Mouse (Mus musculus) ES-E14 (cell line): Measurements from ENCODE around the gene Eif4b. TPM values are rescaled to one million over a fixed set of nuclear protein-coding genes. Genes with fewer than 3 reads are reported as not detected.
A peak's percentile ranks its signal among the peaks of the same experiment; 100 is the strongest.

ENCODE experiments used
- DNase-seq: peaks from one replicate; pipeline ENCODE4 v3.0.0-alpha.2; 2013; ENCODE audit warnings: low read depth, low spot score
- H3K27ac ChIP-seq: 2 replicates; pipeline ENCODE4 v1.5.1; 2012; ENCODE audit warnings: low read depth, mild to moderate bottlenecking, low read length, moderate library complexity, mixed read lengths; ENCODE audit not compliant: poor library complexity, insufficient read depth, severe bottlenecking
- H3K36me3 ChIP-seq: 2 replicates; pipeline ENCODE4 v1.6.1; 2012; ENCODE audit warnings: mild to moderate bottlenecking, low read length, moderate library complexity, mixed read lengths; ENCODE audit not compliant: control insufficient read depth, poor library complexity, insufficient read depth, severe bottlenecking
- H3K4me1 ChIP-seq, 2 experiments: fragments of 150-350 bp in 1 of 2; sonication (generic) in 1 of 2; 2 replicates each; pipeline ENCODE4 v1.6.1; 2012; ENCODE audit warnings: low read length in 2 of 2, mild to moderate bottlenecking in 1 of 2, mixed read lengths in 1 of 2; ENCODE audit not compliant: control insufficient read depth in 2 of 2, insufficient read depth in 2 of 2, poor library complexity in 1 of 2
- H3K4me3 ChIP-seq, 2 experiments: fragments of 150-350 bp in 1 of 2; sonication (generic) in 1 of 2; 2 replicates each; pipeline ENCODE4 v1.5.1; 2012; ENCODE audit warnings: low read length in 2 of 2, low read depth in 1 of 2, mild to moderate bottlenecking in 1 of 2, mixed read lengths in 1 of 2; ENCODE audit not compliant: insufficient read depth in 1 of 2, poor library complexity in 1 of 2, severe bottlenecking in 1 of 2
- H3K9ac ChIP-seq: 2 replicates; pipeline ENCODE4 v1.6.1; 2012; ENCODE audit warnings: low read depth, mild to moderate bottlenecking, low read length, mixed read lengths; ENCODE audit not compliant: poor library complexity, insufficient read depth, severe bottlenecking
- H3K9me3 ChIP-seq: fragments of 150-350 bp; sonication (generic); 2 replicates; pipeline ENCODE4 v1.6.1; 2012; ENCODE audit warnings: low read depth, mild to moderate bottlenecking, low read length; ENCODE audit not compliant: control insufficient read depth, insufficient read depth
- CHD2 ChIP-seq: IDR thresholded peaks from 2 replicates; pipeline ENCODE4 v1.6.1; 2014; ENCODE audit warnings: mild to moderate bottlenecking, low read depth, low read length, inconsistent platforms
- HCFC1 ChIP-seq: IDR thresholded peaks from 2 replicates; pipeline ENCODE4 v1.6.1; 2012; ENCODE audit warnings: low read length, inconsistent platforms, borderline replicate concordance; ENCODE audit not compliant: insufficient read depth
- MAFK ChIP-seq: IDR thresholded peaks from 2 replicates; pipeline ENCODE4 v1.6.1; 2014; ENCODE audit warnings: mild to moderate bottlenecking, low read depth, low read length, inconsistent platforms; ENCODE audit not compliant: insufficient read depth
- ZC3H11A ChIP-seq: IDR thresholded peaks from 2 replicates; pipeline ENCODE4 v1.6.1; 2012; ENCODE audit warnings: low read depth, mild to moderate bottlenecking, inconsistent platforms, low read length, borderline replicate concordance
- ZNF384 ChIP-seq: IDR thresholded peaks from 2 replicates; pipeline ENCODE4 v1.6.1; 2012; ENCODE audit warnings: low read depth, low read length, inconsistent platforms
- in situ Hi-C, 2 experiments: fragments of 600-800 bp; cut with MboI; formaldehyde crosslinking; loops; one replicate each; pipeline ENCODE4 v1.15.1; 2025; ENCODE audit warnings: low sequenced_read_pairs in 2 of 2, inconsistent platforms in 1 of 2; ENCODE audit not compliant: unreplicated experiment in 2 of 2
- total RNA-seq: library from RNA; depleted of rRNA; stranded (reverse); fragments of 300-350 nt; gene quantifications from 2 replicates; pipeline ENCODE4 v1.2.3, GENCODE M21; 2012

Eif4b gene
- total RNA-seq, 1 experiment = 361 TPM

- Histone ChIP-seq H3K4me3 (no peak overlapping the region), H3K9ac (peak overlapping the region; percentile 44; the same call in 1 of the 2 replicates), H3K36me3 (peaks cover 30% of the 10 kb centered on the region), H3K27ac (no peak overlapping the region), H3K9me3 (no peaks in the 10 kb centered on the region), H3K4me1 (peaks cover 0 to 6% of the 10 kb centered on the region in 2 experiments; a peak in 1 of 4 replicates)
- DNase-seq = no peak
- in situ Hi-C loops = loop anchor here (10.0 to 25.0 kb wide), 2 partner anchors 404 to 407 kb away; no protein-coding TSS in a partner anchor
- no peak for TF ChIP-seq ZC3H11A
- TF ChIP-seq MAFK = no peak
- TF ChIP-seq ZNF384 = no peak
- no peak for TF ChIP-seq HCFC1
- no peak for TF ChIP-seq CHD2
Observed at GRCm38 (mm10) chr15:102080429-102080828, 6.9 kb downstream of the Eif4b start.

DNA sequence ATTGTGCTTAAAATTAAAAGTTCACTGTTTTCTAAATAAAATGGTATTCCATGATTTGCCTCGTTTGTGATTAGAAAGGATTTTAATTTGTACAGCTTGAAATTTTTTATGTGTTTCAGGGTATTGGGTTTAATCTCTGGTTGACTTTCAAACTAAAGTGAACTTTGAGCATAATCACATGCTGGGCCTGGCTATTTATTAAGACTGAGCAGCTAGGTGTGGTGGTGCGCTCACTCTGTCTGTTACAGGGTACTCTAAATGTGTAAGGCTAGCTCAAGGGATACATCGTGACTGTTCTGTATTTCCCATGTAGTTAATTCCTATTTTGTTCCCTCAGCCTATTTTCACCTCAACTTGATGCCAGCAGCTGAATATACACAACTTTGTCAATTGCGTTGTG is 8.6 kb downstream of the Eif4b start:
- H3K36me3 ChIP-seq = peaks cover 41% of the 10 kb centered on the region
- no peak overlapping the region for H3K9ac ChIP-seq
- H3K27ac ChIP-seq = no peak overlapping the region; the same call in 1 of the 2 replicates
- no peak overlapping the region for H3K4me3 ChIP-seq
- TF ChIP-seq CHD2 (no peak), ZNF384 (no peak), ZC3H11A (no peak), HCFC1 (no peak), MAFK (no peak)
- in situ Hi-C loops = loop anchor here (10.0 to 25.0 kb wide), 2 partner anchors 403 to 405 kb away; no protein-coding TSS in a partner anchor
- H3K9me3 ChIP-seq = no peaks in the 10 kb centered on the region
- 0 out of 4 replicates have a peak, but pooled peaks cover 0 to 3% of the 10 kb centered on the region in 2 experiments for H3K4me1 ChIP-seq
- no peak for DNase-seq

DNA sequence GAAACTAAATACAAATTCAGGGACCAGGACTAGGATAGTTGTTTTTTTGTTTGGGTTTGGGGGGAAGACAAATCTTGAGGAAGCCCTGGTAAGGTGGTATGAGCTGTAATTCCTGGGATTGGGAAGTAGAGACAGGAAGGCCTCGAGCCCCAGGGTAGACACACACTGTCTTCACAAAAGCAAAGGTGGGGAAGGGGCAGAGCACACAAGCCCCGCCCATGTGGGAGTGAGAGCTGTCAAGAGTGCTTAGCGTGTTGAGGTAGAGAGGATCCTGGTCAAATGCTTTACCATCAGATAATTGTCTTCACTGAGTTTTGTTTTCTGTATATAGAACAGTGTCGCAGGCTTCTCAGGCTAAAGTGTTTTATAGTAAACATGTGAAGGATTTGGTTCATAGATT is 9.5 kb downstream of the Eif4b start:
- in situ Hi-C loops = loop anchor here (10.0 to 25.0 kb wide), 2 partner anchors 402 to 404 kb away; no protein-coding TSS in a partner anchor
- no peak overlapping the region for H3K27ac ChIP-seq
- H3K4me1 ChIP-seq = 0 out of 4 replicates have a peak, but pooled peaks cover 0 to 3% of the 10 kb centered on the region in 2 experiments
- H3K9ac ChIP-seq = no peak overlapping the region
- no peak overlapping the region for H3K4me3 ChIP-seq
- H3K9me3 ChIP-seq = no peaks in the 10 kb centered on the region
- TF ChIP-seq ZC3H11A (no peak), CHD2 (no peak), ZNF384 (no peak), HCFC1 (no peak), MAFK (no peak)
- no peak for DNase-seq
- H3K36me3 ChIP-seq = peaks cover 48% of the 10 kb centered on the region

DNA sequence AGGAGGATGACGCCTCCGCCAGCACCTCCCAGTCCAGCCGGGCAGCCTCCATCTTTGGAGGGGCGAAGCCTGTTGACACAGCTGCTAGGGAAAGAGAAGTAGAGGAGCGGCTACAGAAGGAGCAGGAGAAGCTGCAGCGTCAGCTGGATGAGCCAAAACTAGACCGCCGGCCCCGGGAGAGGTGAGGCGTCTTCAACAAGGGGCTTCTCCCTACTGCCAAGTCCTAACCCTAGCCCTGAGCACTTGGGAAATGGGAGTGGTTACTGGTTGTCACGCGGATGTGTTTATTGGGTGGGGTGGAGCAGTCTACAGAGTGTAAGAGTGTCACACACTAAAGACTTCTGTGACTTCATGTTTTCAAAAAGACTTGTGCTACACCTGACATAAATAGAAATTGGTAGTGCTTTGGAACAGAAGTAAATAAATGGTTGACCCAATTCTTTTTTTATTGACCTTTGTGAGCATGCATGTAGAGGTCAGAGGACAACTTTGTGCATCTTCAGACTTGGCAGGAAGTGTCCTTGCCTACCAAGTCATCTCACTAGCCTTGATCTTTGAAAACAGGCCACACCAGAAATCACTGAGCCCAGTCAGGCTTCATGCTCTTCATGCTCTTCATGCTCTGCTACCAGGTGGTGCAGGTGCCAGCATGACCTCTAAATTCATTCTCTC is 16.5 kb downstream of the Eif4b start:
- H3K36me3 ChIP-seq = peaks cover 83% of the 10 kb centered on the region
- TF ChIP-seq ZNF384 = no peak
- no peak for TF ChIP-seq ZC3H11A
- TF ChIP-seq HCFC1 = no peak
- TF ChIP-seq CHD2 = no peak
- TF ChIP-seq MAFK = no peak
- H3K27ac ChIP-seq = no peak overlapping the region
- no peak for DNase-seq
- H3K4me3 ChIP-seq = no peak overlapping the region
- in situ Hi-C loops = loop anchor here (10.0 to 25.0 kb wide), 2 partner anchors 395 to 397 kb away; no protein-coding TSS in a partner anchor
- H3K9ac ChIP-seq = no peak overlapping the region
- peaks cover 0 to under 1% of the 10 kb centered on the region in 2 experiments; a peak in 1 of 4 replicates for H3K4me1 ChIP-seq
- no peaks in the 10 kb centered on the region for H3K9me3 ChIP-seq
